In the genomic region with DNA sequence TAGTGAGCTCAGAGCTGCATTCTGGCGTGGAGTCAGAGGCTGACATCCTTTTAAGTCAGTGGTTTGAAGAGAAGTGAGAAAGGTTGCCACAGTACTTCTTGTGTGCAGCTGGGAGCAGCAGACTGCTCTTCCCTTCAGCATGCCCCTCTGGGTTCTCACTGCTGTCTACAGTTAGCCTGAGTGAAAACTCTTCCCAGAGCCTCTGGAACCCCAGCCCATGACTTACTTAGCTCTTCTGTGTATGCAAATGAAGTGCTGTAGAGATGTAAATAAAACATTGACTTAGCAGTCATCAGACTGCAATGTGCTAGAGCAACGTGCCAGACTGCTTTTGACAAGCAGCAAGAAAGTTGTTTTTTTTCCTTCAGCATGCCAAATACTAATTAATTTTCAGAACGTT, we compare ENCODE assay signal across 18 mouse cellular contexts.
A peak's percentile ranks its signal among the peaks of the same experiment; 100 is the strongest.
DNase-seq lines count a peak whose midpoint lies in the region; ATAC-seq and TF ChIP-seq lines count a peak whose summit lies in the region.
"Had no signal": no experiment of that assay in that cellular context is flagged by ENCODE, and none has a peak within 500 bp of the region (broad histone marks: within the 10 kb centered on the region; RNA-seq: fewer than 3 reads in every experiment).

No protein-coding gene starts in this region.

- H3K27me3 ChIP-seq in liver, adult 2 months (ENCODE audit: control insufficient read depth, insufficient read depth, low read length), result no peaks in the 10 kb centered on the region
- 0 out of 2 replicates have a peak, but pooled peaks cover 2% of the 10 kb centered on the region for H3K27me3 ChIP-seq in liver, embryonic 12.5 days (replicated peaks)
- H3K27me3 ChIP-seq in heart, adult 2 months (ENCODE audit: control insufficient read depth, insufficient read depth, low read length), result no peaks in the 10 kb centered on the region
- H3K27me3 ChIP-seq: heart, embryonic 15.5 days; kidney, embryonic 15.5 days; neural tube, embryonic 15.5 days had no signal

- no peak for TF ChIP-seq POLR2A in liver, adult 2 months (IDR thresholded peaks at IDR 0.05; ENCODE audit: extremely low read depth, insufficient read depth, low read length)
- TF ChIP-seq POLR2A in heart, adult 2 months (IDR thresholded peaks at IDR 0.05; ENCODE audit: insufficient read depth, low read depth, low read length), result no peak

- no peak for ATAC-seq in liver, embryonic 12.5 days
- ATAC-seq: hindbrain, embryonic 16.5 days; intestine, embryonic 16.5 days had no signal

- peak; percentile 2 for DNase-seq in liver, adult 2 months (ENCODE audit: extremely low read depth, low read depth, low spot score)
- DNase-seq in A20 (ENCODE audit: low read depth, low spot score) (peak; percentile 34), ES-CJ7 (ENCODE audit: low read depth, low spot score) (peak; percentile 47), ZHBTc4 (ENCODE audit: low read depth, low spot score) (peak; percentile 52)
- DNase-seq in left cerebral cortex, postnatal 14 days (ENCODE audit: low spot score in 2 of 2), result no peak
- DNase-seq in heart, adult 2 months, result no peak
- no peak for DNase-seq in cerebellum, adult 11-12 months
- DNase-seq: adrenal gland, postnatal 10 days; cerebellum, adult 9-10 months; thymus, postnatal 4 days had no signal

- H3K4me1 ChIP-seq in liver, adult 2 months (ENCODE audit: control insufficient read depth, insufficient read depth, low read length), result no peaks in the 10 kb centered on the region
- H3K4me1 ChIP-seq in liver, embryonic 12.5 days, result no peaks in the 10 kb centered on the region
- no peaks in the 10 kb centered on the region for H3K4me1 ChIP-seq in heart, adult 2 months (ENCODE audit: control insufficient read depth, insufficient read depth, low read length)

- H3K36me3 ChIP-seq in liver, adult 2 months (ENCODE audit: control insufficient read depth, insufficient read depth, low read length), result no peaks in the 10 kb centered on the region
- H3K36me3 ChIP-seq in liver, embryonic 12.5 days, result no peaks in the 10 kb centered on the region
- H3K36me3 ChIP-seq in heart, adult 2 months (ENCODE audit: control insufficient read depth, insufficient read depth, low read length), result no peaks in the 10 kb centered on the region
- H3K36me3 ChIP-seq: G1E; heart, embryonic 15.5 days; kidney, embryonic 15.5 days; neural tube, embryonic 15.5 days had no signal

- no peak overlapping the region for H3K9ac ChIP-seq in liver, adult 2 months (ENCODE audit: low read depth, low read length)
- H3K9ac ChIP-seq in liver, embryonic 12.5 days, result no peak overlapping the region
- no peak overlapping the region for H3K9ac ChIP-seq in heart, adult 2 months (ENCODE audit: low read depth, low read length)
- H3K9ac ChIP-seq: heart, embryonic 15.5 days; kidney, embryonic 15.5 days; neural tube, embryonic 15.5 days had no signal

- 73% methylated on average over 3 of the region's 3 CpGs for WGBS in liver, adult 2 months
- WGBS in liver, embryonic 12.5 days (ENCODE audit: insufficient replicate concordance), result 40% methylated on average over 3 of the region's 3 CpGs
- 71% methylated on average over 3 of the region's 3 CpGs for WGBS in heart, adult 2 months

- no peak for TF ChIP-seq CTCF in liver, adult 2 months (IDR thresholded peaks at IDR 0.05; ENCODE audit: low read depth, low read length)
- no peak; the same call in 1 of the 2 replicates for TF ChIP-seq CTCF in heart, adult 2 months (IDR thresholded peaks at IDR 0.05)

- no peaks in the 10 kb centered on the region for H3K9me3 ChIP-seq in liver, embryonic 12.5 days (replicated peaks)
- H3K9me3 ChIP-seq: G1E; heart, embryonic 15.5 days; kidney, embryonic 15.5 days; megakaryocyte, embryonic 14.5 days; neural tube, embryonic 15.5 days had no signal

- no peak overlapping the region for H3K27ac ChIP-seq in liver, adult 2 months (replicated peaks; ENCODE audit: insufficient read depth, low read depth, low read length)
- no peak overlapping the region for H3K27ac ChIP-seq in liver, embryonic 12.5 days
- H3K27ac ChIP-seq in heart, adult 2 months, result no peak overlapping the region
- H3K27ac ChIP-seq: heart, embryonic 15.5 days; kidney, embryonic 15.5 days; neural tube, embryonic 15.5 days had no signal

- H3K4me2 ChIP-seq in liver, embryonic 12.5 days, result no peak overlapping the region
- H3K4me2 ChIP-seq: heart, embryonic 15.5 days; kidney, embryonic 15.5 days; neural tube, embryonic 15.5 days had no signal

- no peak overlapping the region for H3K4me3 ChIP-seq in liver, adult 2 months (ENCODE audit: insufficient read depth, low read depth, low read length)
- no peak overlapping the region for H3K4me3 ChIP-seq in liver, embryonic 12.5 days
- no peak overlapping the region for H3K4me3 ChIP-seq in heart, adult 2 months
- H3K4me3 ChIP-seq: heart, embryonic 15.5 days; kidney, embryonic 15.5 days; megakaryocyte, embryonic 14.5 days; neural tube, embryonic 15.5 days had no signal

- intact Hi-C loops in left cerebral cortex, postnatal 14 days (cut with DNase I), result no loop called here
- intact Hi-C loops in heart, adult 2 months (cut with DNase I), result no loop called here

- H3K79me2 ChIP-seq in liver, adult 2 months (ENCODE audit: control insufficient read depth, insufficient read depth, low read length), result no peaks in the 10 kb centered on the region
- no peaks in the 10 kb centered on the region for H3K79me2 ChIP-seq in heart, adult 2 months (replicated peaks; ENCODE audit: control insufficient read depth, insufficient read depth, low read length)

- TF ChIP-seq EP300 in heart, adult 2 months (IDR thresholded peaks at IDR 0.05; ENCODE audit: insufficient read depth, low read depth, low read length), result no peak

Comparison
In these comparisons a context has a peak if more than half of its experiments do, and no peak if none do; other contexts are left out.
1. DNase-seq: peak in liver, adult 2 months (single experiment), A20 (single experiment), ES-CJ7 (single experiment) and ZHBTc4 (single experiment); none in left cerebral cortex, postnatal 14 days (0 of 2), heart, adult 2 months (0 of 2) and cerebellum, adult 11-12 months (single experiment).